Mouse (Mus musculus): ENCODE data around the gene H2afx. TPM values are rescaled to one million over a fixed set of nuclear protein-coding genes. Genes with fewer than 3 reads are reported as not detected.
"Not testable (repeated sequence)": the region's sequence is repeated elsewhere in the genome, so short reads cannot be mapped to it uniquely, and the experiment has no call there.

H2afx gene
- polyA plus RNA-seq, 1 experiment from 2014 or later: 290 TPM

- peaks cover 13% of the 10 kb centered on the region for H3K4me1 ChIP-seq
- H3K4me3 ChIP-seq: no peak overlapping the region
- H3K9ac ChIP-seq: no peak overlapping the region
- 93% methylated on average over 6 of the region's 6 CpGs for WGBS
- H3K4me2 ChIP-seq (replicated peaks): no peak overlapping the region
- no peak for ATAC-seq (ENCODE audit: low FRiP score)
- no peaks in the 10 kb centered on the region for H3K27me3 ChIP-seq
- peaks cover 47% of the 10 kb centered on the region for H3K36me3 ChIP-seq
- H3K9me3 ChIP-seq (replicated peaks): no peaks in the 10 kb centered on the region
- H3K27ac ChIP-seq: no peak overlapping the region
Observed at GRCm38 (mm10) chr9:44345570-44346433, 11.3 kb downstream of the H2afx start.

- no peak overlapping the region for H3K9ac ChIP-seq
- H3K36me3 ChIP-seq: peaks cover 57% of the 10 kb centered on the region
- no peaks in the 10 kb centered on the region for H3K9me3 ChIP-seq (replicated peaks)
- H3K27ac ChIP-seq: no peak overlapping the region
- no peak overlapping the region for H3K4me3 ChIP-seq
- no peak for ATAC-seq (ENCODE audit: low FRiP score)
- H3K27me3 ChIP-seq: no peaks in the 10 kb centered on the region
- H3K4me2 ChIP-seq (replicated peaks): no peak overlapping the region
- H3K4me1 ChIP-seq: peaks cover 13% of the 10 kb centered on the region
- WGBS: 93% methylated on average over 9 of the region's 9 CpGs
Observed at GRCm38 (mm10) chr9:44347166-44347565, 12.7 kb downstream of the H2afx start.

GRCm38 (mm10) chr9:44347621-44348020 lies 13.1 kb downstream of the H2afx start:
- Histone ChIP-seq H3K4me1 (peaks cover 12% of the 10 kb centered on the region), H3K27me3 (no peaks in the 10 kb centered on the region), H3K27ac (no peak overlapping the region), H3K4me3 (no peak overlapping the region), H3K9ac (no peak overlapping the region), H3K9me3 (replicated peaks) (no peaks in the 10 kb centered on the region), H3K36me3 (peaks cover 62% of the 10 kb centered on the region), H3K4me2 (replicated peaks) (no peak overlapping the region)
- WGBS: 90% methylated on average over 4 of the region's 4 CpGs
- ATAC-seq (ENCODE audit: low FRiP score): no peak

- Histone ChIP-seq H3K36me3 (peaks cover 71% of the 10 kb centered on the region), H3K9ac (no peak overlapping the region), H3K4me3 (no peak overlapping the region), H3K27ac (no peak overlapping the region), H3K9me3 (replicated peaks) (no peaks in the 10 kb centered on the region), H3K27me3 (no peaks in the 10 kb centered on the region), H3K4me1 (peaks cover 4% of the 10 kb centered on the region; the same call in 1 of the 2 replicates), H3K4me2 (replicated peaks) (no peak overlapping the region)
- ATAC-seq (ENCODE audit: low FRiP score): no peak
- WGBS: 97% methylated on average over 4 of the region's 4 CpGs
Observed at GRCm38 (mm10) chr9:44348546-44348945, 14.1 kb downstream of the H2afx start.

GRCm38 (mm10) chr9:44351396-44351795 lies 16.9 kb downstream of the H2afx start:
- Histone ChIP-seq H3K27ac (no peak overlapping the region), H3K36me3 (peaks cover 95% of the 10 kb centered on the region), H3K4me1 (no peaks in the 10 kb centered on the region), H3K4me3 (no peak overlapping the region), H3K27me3 (no peaks in the 10 kb centered on the region), H3K9ac (no peak overlapping the region), H3K9me3 (replicated peaks) (no peaks in the 10 kb centered on the region), H3K4me2 (replicated peaks) (no peak overlapping the region)
- WGBS: 92% methylated on average over 4 of the region's 4 CpGs
- no peak for ATAC-seq (ENCODE audit: low FRiP score)

- no peak for ATAC-seq (ENCODE audit: low FRiP score)
- no peaks in the 10 kb centered on the region for H3K27me3 ChIP-seq
- H3K4me3 ChIP-seq: no peak overlapping the region
- H3K9me3 ChIP-seq (replicated peaks): no peaks in the 10 kb centered on the region
- no peak overlapping the region for H3K27ac ChIP-seq
- no peak overlapping the region for H3K4me2 ChIP-seq (replicated peaks)
- H3K4me1 ChIP-seq: 0 out of 2 replicates have a peak, but pooled peaks cover 2% of the 10 kb centered on the region
- H3K9ac ChIP-seq: no peak overlapping the region
- peaks cover 97% of the 10 kb centered on the region for H3K36me3 ChIP-seq
- 95% methylated on average over 10 of the region's 10 CpGs for WGBS
Observed at GRCm38 (mm10) chr9:44352337-44352736, 17.8 kb downstream of the H2afx start.

GRCm38 (mm10) chr9:44353142-44353541 lies 18.6 kb downstream of the H2afx start:
- no peak overlapping the region for H3K4me3 ChIP-seq
- H3K9me3 ChIP-seq (replicated peaks): no peaks in the 10 kb centered on the region
- peaks cover 97% of the 10 kb centered on the region for H3K36me3 ChIP-seq
- H3K27me3 ChIP-seq: no peaks in the 10 kb centered on the region
- H3K27ac ChIP-seq: no peak overlapping the region
- H3K4me2 ChIP-seq (replicated peaks): no peak overlapping the region
- 93% methylated on average over 6 of the region's 6 CpGs for WGBS
- ATAC-seq (ENCODE audit: low FRiP score): no peak
- H3K4me1 ChIP-seq: 0 out of 2 replicates have a peak, but pooled peaks cover 2% of the 10 kb centered on the region
- no peak overlapping the region for H3K9ac ChIP-seq

- 79% methylated on average over 4 of the region's 4 CpGs for WGBS
- peaks cover 69% of the 10 kb centered on the region for H3K36me3 ChIP-seq
Observed at GRCm38 (mm10) chr9:44357207-44357606, 22.7 kb downstream of the H2afx start.

GRCm38 (mm10) chr9:44361190-44361917 lies 26.9 kb downstream of the H2afx start, which contains the start of gene Vps11:
Gene Vps11, minus strand, starts transcription at chr9:44361670.
- peak; percentile 85 for ATAC-seq (ENCODE audit: low FRiP score)
- H3K27ac ChIP-seq: peak within 1 kb of the TSS; percentile 66
- peaks cover 10% of the 10 kb centered on the region for H3K4me1 ChIP-seq
- peak within 1 kb of the TSS; percentile 90 for H3K4me3 ChIP-seq
- no peaks in the 10 kb centered on the region for H3K9me3 ChIP-seq (replicated peaks)
- peak within 1 kb of the TSS; percentile 89 for H3K9ac ChIP-seq
- peaks cover 28% of the 10 kb centered on the region for H3K36me3 ChIP-seq
- H3K27me3 ChIP-seq: peaks cover 2% of the 10 kb centered on the region; the same call in 1 of the 2 replicates
- peak within 1 kb of the TSS; percentile 89 for H3K4me2 ChIP-seq (replicated peaks)
- WGBS: 1% methylated on average over 44 of the region's 44 CpGs

More at GRCm38 (mm10) chr9:44357207-44357606, 22.7 kb downstream of the H2afx start:
- Histone ChIP-seq H3K4me3 (no peak overlapping the region), H3K9me3 (replicated peaks) (no peaks in the 10 kb centered on the region), H3K9ac (no peak overlapping the region), H3K27ac (no peak overlapping the region), H3K27me3 (no peaks in the 10 kb centered on the region), H3K4me1 (peaks cover 10% of the 10 kb centered on the region), H3K4me2 (replicated peaks) (no peak overlapping the region)
- no peak for ATAC-seq (ENCODE audit: low FRiP score)

GRCm38 (mm10) chr9:44361931-44362330 lies 27.4 kb downstream of the H2afx start:
- peak overlapping the region; percentile 89 for H3K4me2 ChIP-seq (replicated peaks)
- H3K36me3 ChIP-seq: peaks cover 22% of the 10 kb centered on the region
- not testable (repeated sequence) for H3K9ac ChIP-seq; H3K27me3 ChIP-seq; H3K9me3 ChIP-seq (replicated peaks)
- 44% methylated on average over 4 of the region's 4 CpGs for WGBS
- ATAC-seq (ENCODE audit: low FRiP score): peak; percentile 63; the same call in 1 of the 2 replicates
- peak overlapping the region; percentile 66 for H3K27ac ChIP-seq
- H3K4me1 ChIP-seq: peaks cover 10% of the 10 kb centered on the region
- peak overlapping the region; percentile 90 for H3K4me3 ChIP-seq

GRCm38 (mm10) chr9:44364480-44364879 lies 30.0 kb downstream of the H2afx start:
- Histone ChIP-seq H3K9me3 (replicated peaks) (no peaks in the 10 kb centered on the region), H3K4me3 (no peak overlapping the region), H3K27me3 (peaks cover 2% of the 10 kb centered on the region; the same call in 1 of the 2 replicates), H3K4me2 (replicated peaks) (no peak overlapping the region), H3K4me1 (peaks cover 8% of the 10 kb centered on the region), H3K36me3 (peaks cover 1% of the 10 kb centered on the region; the same call in 1 of the 2 replicates), H3K27ac (no peak overlapping the region), H3K9ac (no peak overlapping the region)
- ATAC-seq (ENCODE audit: low FRiP score): no peak
- 53% methylated on average over 3 of the region's 3 CpGs for WGBS

- H3K4me3 ChIP-seq: no peak overlapping the region
- no peak overlapping the region for H3K27ac ChIP-seq
- H3K4me2 ChIP-seq (replicated peaks): no peak overlapping the region
- no peak for ATAC-seq (ENCODE audit: low FRiP score)
- H3K27me3 ChIP-seq: no peaks in the 10 kb centered on the region
- H3K9me3 ChIP-seq (replicated peaks): no peaks in the 10 kb centered on the region
- no peak overlapping the region for H3K9ac ChIP-seq
- H3K36me3 ChIP-seq: no peaks in the 10 kb centered on the region
- peaks cover 2% of the 10 kb centered on the region for H3K4me1 ChIP-seq
Observed at GRCm38 (mm10) chr9:44373386-44373785, 38.9 kb downstream of the H2afx start.

Measured in hindbrain, embryonic 12.5 days (tissue).